Mouse (Mus musculus): ENCODE measurements around the gene Suco. TPM values are rescaled to one million over a fixed set of nuclear protein-coding genes. Genes with fewer than 3 reads are reported as not detected.

The Suco gene
- total and polyA plus RNA-seq, 3 experiments, result 6.4 to 6.8 TPM; not detected in 1

DNA sequence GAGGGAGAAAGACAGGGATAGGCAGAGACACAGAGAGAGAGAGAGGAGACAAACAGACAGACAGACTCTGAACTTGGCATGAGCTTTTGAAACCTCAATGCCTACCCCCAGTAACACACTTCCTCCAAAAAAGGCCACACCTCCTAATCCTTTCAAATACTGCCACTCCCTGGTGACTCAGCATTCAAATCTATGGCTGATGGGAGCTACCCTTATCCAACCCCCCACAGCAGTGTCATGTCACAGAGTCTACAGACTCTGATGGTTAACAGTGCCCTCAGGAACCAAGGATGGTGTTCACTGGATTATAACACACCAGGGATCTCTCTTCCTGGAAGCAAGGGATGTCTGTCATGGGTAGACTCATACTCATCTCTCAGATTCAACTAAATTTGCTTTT, 76.7 kb downstream of the Suco start:
- Histone ChIP-seq H3K4me3 (ENCODE audit: control insufficient read depth in 1 of 2, insufficient read depth in 1 of 2, low read depth in 2 of 2, low read length in 2 of 2) (no peak overlapping the region), H3K9ac (ENCODE audit: control insufficient read depth, low read depth, low read length, poor library complexity, severe bottlenecking) (no peak overlapping the region), H3K27me3 (ENCODE audit: control insufficient read depth in 1 of 2, insufficient read depth in 2 of 2, low read length in 2 of 2) (no peaks in the 10 kb centered on the region), H3K9me3 (replicated peaks; ENCODE audit: insufficient read depth, low read length) (no peaks in the 10 kb centered on the region), H3K79me2 (ENCODE audit: control insufficient read depth, insufficient read depth, low read length, poor library complexity) (no peaks in the 10 kb centered on the region), H3K27ac (ENCODE audit: control insufficient read depth, low read depth, low read length) (no peak overlapping the region), H3K4me1 (ENCODE audit: control insufficient read depth in 1 of 2, insufficient read depth in 2 of 2, low read length in 2 of 2) (no peaks in the 10 kb centered on the region), H3K36me3 (ENCODE audit: control insufficient read depth in 1 of 2, insufficient read depth in 2 of 2, low read length in 2 of 2) (no peaks in the 10 kb centered on the region)
- peak; percentile 73 for DNase-seq (ENCODE audit: low read depth, low spot score)
- TF ChIP-seq GATA1 (IDR thresholded peaks at IDR 0.05; ENCODE audit: low read depth, low read length) (no peak), NELFE (IDR thresholded peaks at IDR 0.05; ENCODE audit: low read depth, low read length) (no peak), MXI1 (IDR thresholded peaks at IDR 0.05; ENCODE audit: low read depth, low read length) (no peak), MYB (IDR thresholded peaks at IDR 0.05; ENCODE audit: low read depth, low read length) (no peak), USF2 (IDR thresholded peaks at IDR 0.05; ENCODE audit: borderline replicate concordance in 1 of 2, insufficient read depth in 1 of 2, low read depth in 1 of 2, low read length in 2 of 2) (no peak), HCFC1 (IDR thresholded peaks at IDR 0.05; ENCODE audit: low read depth, low read length) (no peak), ZKSCAN1 (IDR thresholded peaks at IDR 0.05; ENCODE audit: low read depth, low read length) (no peak), E2F4 (IDR thresholded peaks at IDR 0.05; ENCODE audit: borderline replicate concordance, low read depth, low read length) (no peak), TAL1 (IDR thresholded peaks at IDR 0.05; ENCODE audit: low read length) (no peak), ZNF384 (IDR thresholded peaks at IDR 0.05; ENCODE audit: low read depth, low read length) (no peak), RCOR1 (IDR thresholded peaks at IDR 0.05; ENCODE audit: low read depth, low read length) (no peak), POLR2A (IDR thresholded peaks at IDR 0.05; ENCODE audit: control insufficient read depth in 1 of 2, insufficient read depth in 1 of 2, low read depth in 1 of 2, low read length in 2 of 2, poor library complexity in 1 of 2) (no peak)

GRCm38 (mm10) chr1:161798866-161799265, 77.6 kb downstream of the Suco start:
- Histone ChIP-seq H3K36me3 (ENCODE audit: control insufficient read depth in 1 of 2, insufficient read depth in 2 of 2, low read length in 2 of 2) (no peaks in the 10 kb centered on the region), H3K27me3 (ENCODE audit: control insufficient read depth in 1 of 2, insufficient read depth in 2 of 2, low read length in 2 of 2) (no peaks in the 10 kb centered on the region), H3K4me3 (ENCODE audit: control insufficient read depth in 1 of 2, insufficient read depth in 1 of 2, low read depth in 2 of 2, low read length in 2 of 2) (no peak overlapping the region), H3K4me1 (ENCODE audit: control insufficient read depth in 1 of 2, insufficient read depth in 2 of 2, low read length in 2 of 2) (no peaks in the 10 kb centered on the region), H3K9ac (ENCODE audit: control insufficient read depth, low read depth, low read length, poor library complexity, severe bottlenecking) (no peak overlapping the region), H3K79me2 (ENCODE audit: control insufficient read depth, insufficient read depth, low read length, poor library complexity) (no peaks in the 10 kb centered on the region), H3K9me3 (replicated peaks; ENCODE audit: insufficient read depth, low read length) (no peaks in the 10 kb centered on the region), H3K27ac (ENCODE audit: control insufficient read depth, low read depth, low read length) (no peak overlapping the region)
- TF ChIP-seq UBTF (IDR thresholded peaks at IDR 0.05; ENCODE audit: borderline replicate concordance, insufficient read depth, low read depth, low read length), result no peak
- TF ChIP-seq MAFK (IDR thresholded peaks at IDR 0.05; ENCODE audit: borderline replicate concordance, low read depth, low read length), result no peak
- TF ChIP-seq ETS1 (IDR thresholded peaks at IDR 0.05; ENCODE audit: low read depth, low read length), result no peak
- no peak for TF ChIP-seq RCOR1 (IDR thresholded peaks at IDR 0.05; ENCODE audit: low read depth, low read length)
- TF ChIP-seq BHLHE40 (IDR thresholded peaks at IDR 0.05; ENCODE audit: borderline replicate concordance, low read depth, low read length), result no peak
- no peak for TF ChIP-seq MAX (IDR thresholded peaks at IDR 0.05; ENCODE audit: low read length)
- DNase-seq (ENCODE audit: low read depth, low spot score), result no peak

All from MEL (cell line).